Mouse (Mus musculus) forebrain, postnatal 0 days (tissue): Measurements from ENCODE around the gene Tcte1. TPM values are rescaled to one million over a fixed set of nuclear protein-coding genes. Genes with fewer than 3 reads are reported as not detected.

ENCODE experiments used
- ATAC-seq: fragments of 200-750 bp; cut with Nextera tagmentation; 2 replicates; pipeline ENCODE4 v1.8.0; 2017; ENCODE audit warnings: mild to moderate bottlenecking, moderate library complexity
- DNase-seq: peaks from one replicate; pipeline ENCODE4 v3.0.0-alpha.2; 2015
- H3K27ac ChIP-seq: fragments of 300-500 bp; sonication (generic); 2 replicates; pipeline ENCODE4 v1.5.1; 2014; ENCODE audit warnings: low read depth, mild to moderate bottlenecking, antibody characterized with exemption, low read length, moderate library complexity, mixed read lengths
- H3K27me3 ChIP-seq: fragments of 300-500 bp; sonication (generic); 2 replicates; pipeline ENCODE4 v1.6.1; 2014; ENCODE audit warnings: mild to moderate bottlenecking, low read length, mixed read lengths; ENCODE audit not compliant: insufficient read depth
- H3K36me3 ChIP-seq: fragments of 300-500 bp; sonication (generic); 2 replicates; pipeline ENCODE4 v1.6.1; 2014; ENCODE audit warnings: mild to moderate bottlenecking, moderate library complexity; ENCODE audit not compliant: insufficient read depth
- H3K4me1 ChIP-seq: fragments of 300-500 bp; sonication (generic); 2 replicates; pipeline ENCODE4 v1.6.1; 2014; ENCODE audit warnings: antibody characterized with exemption; ENCODE audit not compliant: insufficient read depth
- H3K4me2 ChIP-seq: fragments of 300-500 bp; sonication (generic); 2 replicates; pipeline ENCODE4 v1.6.1; 2014; ENCODE audit warnings: low read depth, mild to moderate bottlenecking, moderate library complexity
- H3K4me3 ChIP-seq: fragments of 300-500 bp; sonication (generic); 2 replicates; pipeline ENCODE4 v1.5.1; 2014; ENCODE audit warnings: low read depth, low read length, mixed read lengths
- H3K9ac ChIP-seq: fragments of 300-500 bp; sonication (generic); 2 replicates; pipeline ENCODE4 v1.6.1; 2014; ENCODE audit warnings: mild to moderate bottlenecking
- H3K9me3 ChIP-seq: fragments of 300-500 bp; sonication (generic); 2 replicates; pipeline ENCODE4 v1.6.1; 2016; ENCODE audit warnings: low read length
- CTCF ChIP-seq: sonication (generic); IDR thresholded peaks from 2 replicates; pipeline ENCODE4 v1.5.1; 2016; ENCODE audit warnings: antibody characterized with exemption, control low read depth, low read depth
- WGBS: fragments of 180-500 bp; shearing (Covaris S2); extraction: QIAGEN DNeasy Blood & Tissue Kit; methylation state at CpG from one replicate; pipeline ENCODE4 v1.1.7; 2014; 5-methylcytosine and 5-hydroxymethylcytosine counted together
- polyA plus RNA-seq: library from polyadenylated mRNA; unstranded; fragments of >200 nt; fragmentation: Nextera tagmentation; extraction: Ambion mirVana; gene quantifications from 2 replicates; pipeline ENCODE4 v1.2.1, GENCODE M21; 2015
- total RNA-seq: library from RNA; depleted of rRNA; stranded (reverse); fragments of >200 nt; gene quantifications from 2 replicates; pipeline ENCODE4 v1.2.3, GENCODE M21; 2014

Tcte1 gene
- total and polyA plus RNA-seq, 2 experiments from 2014 or later = 1.4 to 5.7 TPM

- no peak for ATAC-seq
- no peaks in the 10 kb centered on the region for H3K27me3 ChIP-seq
- 89% methylated on average over 4 of the region's 4 CpGs for WGBS
- no peak for TF ChIP-seq CTCF
- H3K4me1 ChIP-seq = peaks cover 5% of the 10 kb centered on the region
- H3K4me3 ChIP-seq = no peak overlapping the region
- H3K9me3 ChIP-seq = no peaks in the 10 kb centered on the region
- H3K9ac ChIP-seq = no peak overlapping the region
- no peak overlapping the region for H3K4me2 ChIP-seq
- DNase-seq = no peak
- H3K36me3 ChIP-seq = no peaks in the 10 kb centered on the region
- H3K27ac ChIP-seq = no peak overlapping the region
Measured at GRCm38 (mm10) chr17:45579554-45579953, 56.3 kb downstream of the Tcte1 start.

- TF ChIP-seq CTCF = no peak
- ATAC-seq (no peak), DNase-seq (no peak)
- no peaks in the 10 kb centered on the region for H3K4me1 ChIP-seq
- no peak overlapping the region for H3K27ac ChIP-seq
- H3K36me3 ChIP-seq = 0 out of 2 replicates have a peak, but pooled peaks cover 5% of the 10 kb centered on the region
- H3K4me2 ChIP-seq = no peak overlapping the region
- no peak overlapping the region for H3K4me3 ChIP-seq
- H3K9ac ChIP-seq = no peak overlapping the region; the same call in 1 of the 2 replicates
- H3K27me3 ChIP-seq = no peaks in the 10 kb centered on the region
- H3K9me3 ChIP-seq = no peaks in the 10 kb centered on the region
- WGBS = 46% methylated on average over 12 of the region's 12 CpGs
Measured at GRCm38 (mm10) chr17:45580958-45581477, 57.8 kb downstream of the Tcte1 start.

- ATAC-seq (no peak), DNase-seq (peak; percentile 81)
- Histone ChIP-seq H3K4me3 (no peak overlapping the region), H3K9me3 (no peaks in the 10 kb centered on the region), H3K27ac (no peak overlapping the region), H3K4me1 (no peaks in the 10 kb centered on the region), H3K9ac (no peak overlapping the region), H3K36me3 (0 out of 2 replicates have a peak, but pooled peaks cover 5% of the 10 kb centered on the region), H3K27me3 (no peaks in the 10 kb centered on the region), H3K4me2 (no peak overlapping the region)
- 10% methylated on average over 2 of the region's 2 CpGs for WGBS
- peak; percentile 85 for TF ChIP-seq CTCF
Measured at GRCm38 (mm10) chr17:45581567-45581983, 58.3 kb downstream of the Tcte1 start.

- Histone ChIP-seq H3K4me3 (no peak overlapping the region), H3K9me3 (no peaks in the 10 kb centered on the region), H3K27ac (no peak overlapping the region), H3K4me1 (no peaks in the 10 kb centered on the region), H3K36me3 (peaks cover 9% of the 10 kb centered on the region; the same call in 1 of the 2 replicates), H3K27me3 (no peaks in the 10 kb centered on the region), H3K9ac (no peak overlapping the region), H3K4me2 (no peak overlapping the region)
- WGBS = 97% methylated on average over 6 of the region's 6 CpGs
- ATAC-seq (no peak), DNase-seq (no peak)
- no peak for TF ChIP-seq CTCF
Measured at GRCm38 (mm10) chr17:45582188-45582587, 59.0 kb downstream of the Tcte1 start.

- Histone ChIP-seq H3K4me3 (no peak overlapping the region), H3K4me1 (no peaks in the 10 kb centered on the region), H3K36me3 (peaks cover 9% of the 10 kb centered on the region; the same call in 1 of the 2 replicates), H3K9ac (no peak overlapping the region), H3K27ac (no peak overlapping the region), H3K9me3 (no peaks in the 10 kb centered on the region), H3K27me3 (no peaks in the 10 kb centered on the region), H3K4me2 (no peak overlapping the region)
- WGBS = 79% methylated on average over 6 of the region's 6 CpGs
- DNase-seq (no peak), ATAC-seq (no peak)
- TF ChIP-seq CTCF = peak; percentile 73
Measured at GRCm38 (mm10) chr17:45582715-45583355, 59.6 kb downstream of the Tcte1 start.

GRCm38 (mm10) chr17:45584096-45584896, 61.1 kb downstream of the Tcte1 start:
- Histone ChIP-seq H3K27ac (peak overlapping the region; percentile 71), H3K9me3 (no peaks in the 10 kb centered on the region), H3K9ac (peak overlapping the region; percentile 14; the same call in 1 of the 2 replicates), H3K4me2 (no peak overlapping the region), H3K27me3 (no peaks in the 10 kb centered on the region), H3K4me1 (no peaks in the 10 kb centered on the region), H3K36me3 (peaks cover 13% of the 10 kb centered on the region; the same call in 1 of the 2 replicates), H3K4me3 (no peak overlapping the region)
- DNase-seq = peak; percentile 74
- no peak for TF ChIP-seq CTCF
- WGBS = 31% methylated on average over 12 of the region's 12 CpGs
- ATAC-seq = peak; percentile 74
